Comparison of ENCODE assay signal across 9 mouse cellular contexts in the genomic region with DNA sequence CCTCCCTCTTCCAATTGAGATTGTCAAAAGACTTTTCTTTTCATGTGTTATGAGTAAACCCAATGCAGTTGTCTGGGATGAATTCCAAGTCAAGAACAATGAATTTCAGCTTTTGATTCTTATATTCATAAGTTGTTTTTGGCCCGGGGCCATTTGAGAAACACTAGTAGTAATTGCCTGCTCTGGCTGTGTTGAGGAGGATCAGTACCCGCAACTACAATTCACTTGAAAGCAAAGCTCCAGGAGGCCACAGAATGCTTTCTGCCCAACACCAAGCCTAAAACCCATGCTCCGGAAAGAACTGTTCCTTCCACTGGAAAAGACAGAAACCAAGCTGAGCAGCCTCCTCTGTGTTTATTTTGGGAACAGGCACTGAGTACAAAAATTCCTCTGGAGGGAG.
DNase-seq lines count a peak whose midpoint lies in the region; ATAC-seq and TF ChIP-seq lines count a peak whose summit lies in the region.
"Had no signal": no experiment of that assay in that cellular context is flagged by ENCODE, and none has a peak within 500 bp of the region (broad histone marks: within the 10 kb centered on the region; RNA-seq: fewer than 3 reads in every experiment).

No protein-coding gene starts in this region.

- H3K36me3 ChIP-seq in forebrain, embryonic 14.5 days (ENCODE audit: control insufficient read depth, insufficient read depth, low read length), result no peaks in the 10 kb centered on the region
- H3K36me3 ChIP-seq in forebrain, embryonic 12.5 days (replicated peaks), result no peaks in the 10 kb centered on the region
- H3K36me3 ChIP-seq in lung, embryonic 14.5 days (ENCODE audit: insufficient read depth), result no peaks in the 10 kb centered on the region
- H3K36me3 ChIP-seq in heart, embryonic 10.5 days, result no peaks in the 10 kb centered on the region
- no peaks in the 10 kb centered on the region for H3K36me3 ChIP-seq in lung, postnatal 0 days (ENCODE audit: insufficient read depth, low read length)
- H3K36me3 ChIP-seq in liver, postnatal 0 days (replicated peaks; ENCODE audit: insufficient read depth, low read length), result no peaks in the 10 kb centered on the region
- H3K36me3 ChIP-seq: limb, embryonic 13.5 days had no signal

- no peak overlapping the region for H3K9ac ChIP-seq in forebrain, embryonic 14.5 days (ENCODE audit: low read length)
- no peak overlapping the region for H3K9ac ChIP-seq in forebrain, embryonic 12.5 days
- H3K9ac ChIP-seq in lung, embryonic 14.5 days, result no peak overlapping the region
- no peak overlapping the region for H3K9ac ChIP-seq in lung, postnatal 0 days (replicated peaks; ENCODE audit: low read depth)
- no peak overlapping the region for H3K9ac ChIP-seq in liver, postnatal 0 days (replicated peaks)
- H3K9ac ChIP-seq: limb, embryonic 13.5 days had no signal

- DNase-seq in forebrain, embryonic 14.5 days (ENCODE audit: low spot score), result peak; percentile 39
- DNase-seq in lung, embryonic 14.5 days, result peak; percentile 77
- no peak for DNase-seq in lung, postnatal 4 days
- no peak for DNase-seq in heart, embryonic 10.5 days (ENCODE audit: low spot score)
- DNase-seq in right cerebral cortex, adult 2 months (ENCODE audit: low spot score in 2 of 2), result peak; percentile 10 to 17
- no peak for DNase-seq in lung, postnatal 0 days (ENCODE audit: low spot score)
- DNase-seq in liver, postnatal 0 days, result no peak

- 39% methylated on average over 3 of the region's 3 CpGs for WGBS in forebrain, embryonic 14.5 days
- WGBS in forebrain, embryonic 12.5 days, result 68% methylated on average over 3 of the region's 3 CpGs
- WGBS in lung, embryonic 14.5 days, result 54% methylated on average over 3 of the region's 3 CpGs
- WGBS in heart, embryonic 10.5 days, result 61% methylated on average over 3 of the region's 3 CpGs
- WGBS in lung, postnatal 0 days, result 49% methylated on average over 3 of the region's 3 CpGs
- WGBS in liver, postnatal 0 days (ENCODE audit: insufficient replicate concordance), result 78% methylated on average over 3 of the region's 3 CpGs

- H3K4me2 ChIP-seq in forebrain, embryonic 14.5 days (ENCODE audit: low read length), result no peak overlapping the region
- no peak overlapping the region for H3K4me2 ChIP-seq in forebrain, embryonic 12.5 days
- no peak overlapping the region for H3K4me2 ChIP-seq in lung, embryonic 14.5 days
- no peak overlapping the region for H3K4me2 ChIP-seq in lung, postnatal 0 days (replicated peaks; ENCODE audit: low read depth, low read length)
- no peak overlapping the region for H3K4me2 ChIP-seq in liver, postnatal 0 days (ENCODE audit: low read depth, low read length)
- H3K4me2 ChIP-seq: limb, embryonic 13.5 days had no signal

- H3K4me3 ChIP-seq in forebrain, embryonic 14.5 days (ENCODE audit: low read depth, low read length), result no peak overlapping the region
- H3K4me3 ChIP-seq in forebrain, embryonic 12.5 days (replicated peaks), result no peak overlapping the region
- H3K4me3 ChIP-seq in lung, embryonic 14.5 days (ENCODE audit: low read depth, low read length), result no peak overlapping the region
- H3K4me3 ChIP-seq in heart, embryonic 10.5 days, result no peak overlapping the region
- no peak overlapping the region for H3K4me3 ChIP-seq in lung, postnatal 0 days (ENCODE audit: low read depth, low read length)
- no peak overlapping the region for H3K4me3 ChIP-seq in liver, postnatal 0 days (ENCODE audit: low read depth, low read length)
- H3K4me3 ChIP-seq: limb, embryonic 13.5 days had no signal

- no peaks in the 10 kb centered on the region for H3K27me3 ChIP-seq in forebrain, embryonic 14.5 days (replicated peaks; ENCODE audit: control insufficient read depth, insufficient read depth, low read length)
- no peaks in the 10 kb centered on the region for H3K27me3 ChIP-seq in forebrain, embryonic 12.5 days
- no peaks in the 10 kb centered on the region for H3K27me3 ChIP-seq in lung, embryonic 14.5 days (ENCODE audit: insufficient read depth, low read length)
- no peaks in the 10 kb centered on the region for H3K27me3 ChIP-seq in heart, embryonic 10.5 days (ENCODE audit: insufficient read depth, poor library complexity, severe bottlenecking)
- H3K27me3 ChIP-seq in lung, postnatal 0 days (replicated peaks; ENCODE audit: insufficient read depth, low read length), result no peaks in the 10 kb centered on the region
- H3K27me3 ChIP-seq in liver, postnatal 0 days (ENCODE audit: insufficient read depth, low read length), result no peaks in the 10 kb centered on the region
- H3K27me3 ChIP-seq: limb, embryonic 13.5 days had no signal

- no peak for TF ChIP-seq CTCF in lung, embryonic 14.5 days (IDR thresholded peaks at IDR 0.05; ENCODE audit: low read depth)
- no peak for TF ChIP-seq CTCF in lung, postnatal 0 days (IDR thresholded peaks at IDR 0.05)
- no peak for TF ChIP-seq CTCF in liver, postnatal 0 days (IDR thresholded peaks at IDR 0.05; ENCODE audit: low read depth)

- H3K27ac ChIP-seq in forebrain, embryonic 14.5 days (ENCODE audit: low read depth, low read length), result no peak overlapping the region
- H3K27ac ChIP-seq in forebrain, embryonic 12.5 days, result no peak overlapping the region
- H3K27ac ChIP-seq in lung, embryonic 14.5 days (ENCODE audit: low read depth), result no peak overlapping the region
- H3K27ac ChIP-seq in heart, embryonic 10.5 days, result 0 out of 2 replicates have a peak overlapping the region, but pooled peaks have one; percentile 22
- no peak overlapping the region for H3K27ac ChIP-seq in lung, postnatal 0 days (ENCODE audit: low read length)
- H3K27ac ChIP-seq in liver, postnatal 0 days (ENCODE audit: low read depth), result no peak overlapping the region
- H3K27ac ChIP-seq: limb, embryonic 13.5 days had no signal

- no peaks in the 10 kb centered on the region for H3K9me3 ChIP-seq in forebrain, embryonic 14.5 days (replicated peaks; ENCODE audit: control insufficient read depth, low read length)
- no peaks in the 10 kb centered on the region for H3K9me3 ChIP-seq in forebrain, embryonic 12.5 days
- no peaks in the 10 kb centered on the region for H3K9me3 ChIP-seq in lung, embryonic 14.5 days (ENCODE audit: low read depth, low read length)
- no peaks in the 10 kb centered on the region for H3K9me3 ChIP-seq in heart, embryonic 10.5 days
- no peaks in the 10 kb centered on the region for H3K9me3 ChIP-seq in lung, postnatal 0 days (ENCODE audit: low read length)
- no peaks in the 10 kb centered on the region for H3K9me3 ChIP-seq in liver, postnatal 0 days (ENCODE audit: low read length)
- H3K9me3 ChIP-seq: limb, embryonic 13.5 days had no signal

- H3K4me1 ChIP-seq in forebrain, embryonic 14.5 days (ENCODE audit: control insufficient read depth, insufficient read depth, low read length), result no peaks in the 10 kb centered on the region
- H3K4me1 ChIP-seq in forebrain, embryonic 12.5 days, result no peaks in the 10 kb centered on the region
- H3K4me1 ChIP-seq in lung, embryonic 14.5 days (ENCODE audit: insufficient read depth), result 0 out of 2 replicates have a peak, but pooled peaks cover 2% of the 10 kb centered on the region
- peaks cover 12% of the 10 kb centered on the region for H3K4me1 ChIP-seq in heart, embryonic 10.5 days
- no peaks in the 10 kb centered on the region for H3K4me1 ChIP-seq in lung, postnatal 0 days (ENCODE audit: insufficient read depth, low read depth, low read length)
- H3K4me1 ChIP-seq in liver, postnatal 0 days (ENCODE audit: insufficient read depth), result no peaks in the 10 kb centered on the region

- ATAC-seq in forebrain, embryonic 14.5 days, result no peak
- ATAC-seq in forebrain, embryonic 12.5 days (ENCODE audit: low FRiP score), result no peak
- ATAC-seq in lung, embryonic 14.5 days (ENCODE audit: insufficient read depth), result peak; percentile 35; the same call in 1 of the 2 replicates
- ATAC-seq in lung, postnatal 0 days, result no peak
- ATAC-seq in liver, postnatal 0 days, result no peak

- TF ChIP-seq EP300 in lung, postnatal 0 days (IDR thresholded peaks at IDR 0.05), result no peak
- no peak for TF ChIP-seq EP300 in liver, postnatal 0 days (IDR thresholded peaks at IDR 0.05; ENCODE audit: low read depth)

Comparison
In these comparisons a context has a peak if more than half of its experiments do, and no peak if none do; other contexts are left out.
1. DNase-seq: peak in forebrain, embryonic 14.5 days (single experiment), lung, embryonic 14.5 days (single experiment) and right cerebral cortex, adult 2 months (2 of 2); none in lung, postnatal 4 days (0 of 2), heart, embryonic 10.5 days (single experiment), lung, postnatal 0 days (single experiment) and liver, postnatal 0 days (single experiment).